Mouse (Mus musculus): ENCODE results near the gene Ttll1.

GRCm38 (mm10) chr15:83473251-83473650 is 37.4 kb downstream of the Ttll1 start:
- TF ChIP-seq CTCF (IDR thresholded peaks at IDR 0.05; ENCODE audit: extremely low read depth, insufficient read depth, insufficient read length, insufficient replicate concordance) = no peak
- no peak for TF ChIP-seq POLR2A (IDR thresholded peaks at IDR 0.05; ENCODE audit: low read depth, low read length)
